Mouse (Mus musculus): ENCODE results near the gene Mapk12. TPM values are rescaled to one million over a fixed set of nuclear protein-coding genes. Genes with fewer than 3 reads are reported as not detected.

The Mapk12 gene
- polyA plus RNA-seq, 1 experiment from 2014 or later: 16.7 TPM

DNA sequence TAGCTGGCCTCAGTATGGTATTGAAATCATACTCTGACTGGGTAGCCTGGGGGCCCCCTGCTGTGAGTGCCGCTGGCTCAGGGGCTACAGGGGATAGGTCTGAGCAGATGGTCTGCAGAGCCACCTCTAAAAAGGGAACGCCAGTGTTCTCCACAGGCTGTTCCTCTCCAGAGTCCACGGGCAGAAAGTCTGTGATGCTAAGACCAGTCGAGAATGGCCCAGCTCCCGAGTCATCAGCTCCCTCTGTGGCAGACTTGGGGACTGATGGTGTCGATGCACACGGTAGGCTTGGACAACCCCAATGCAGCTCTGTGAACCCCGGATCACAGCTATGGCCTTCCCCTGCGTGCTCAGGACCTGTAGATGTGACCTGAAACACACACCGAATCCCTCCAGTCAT is 36.6 kb downstream of the Mapk12 start:
- no peak overlapping the region for H3K27ac ChIP-seq
- H3K4me1 ChIP-seq: no peaks in the 10 kb centered on the region
- WGBS: 88% methylated on average over 10 of the region's 10 CpGs
- H3K9ac ChIP-seq: no peak overlapping the region
- H3K27me3 ChIP-seq: no peaks in the 10 kb centered on the region
- H3K9me3 ChIP-seq: no peaks in the 10 kb centered on the region
- no peak for ATAC-seq (ENCODE audit: low FRiP score)
- peaks cover 98% of the 10 kb centered on the region for H3K36me3 ChIP-seq (replicated peaks)
- H3K4me2 ChIP-seq: no peak overlapping the region
- H3K4me3 ChIP-seq (replicated peaks): no peak overlapping the region

DNA sequence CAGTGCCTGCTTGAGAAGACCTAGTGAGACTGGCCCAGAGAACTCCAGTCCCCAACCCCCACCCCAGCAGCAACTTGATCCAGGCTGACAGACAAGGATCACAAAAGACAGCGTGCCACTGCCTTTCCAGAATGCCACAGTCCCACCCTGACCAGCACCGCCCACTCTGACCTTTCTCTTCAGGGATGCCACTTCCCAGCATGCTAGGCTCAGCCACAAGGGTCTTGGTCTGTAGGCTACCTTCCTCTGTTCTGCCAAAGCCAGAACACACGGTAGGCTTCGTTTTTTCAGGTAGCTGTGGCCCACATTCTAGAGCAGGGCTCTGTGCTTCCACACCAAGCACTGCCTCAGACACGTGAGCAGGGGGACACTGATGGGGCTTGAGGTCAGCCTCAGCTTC is 37.9 kb downstream of the Mapk12 start:
- Histone ChIP-seq H3K4me3 (replicated peaks) (no peak overlapping the region), H3K9ac (no peak overlapping the region), H3K27me3 (no peaks in the 10 kb centered on the region), H3K9me3 (no peaks in the 10 kb centered on the region), H3K4me2 (no peak overlapping the region), H3K4me1 (no peaks in the 10 kb centered on the region), H3K27ac (0 out of 2 replicates have a peak overlapping the region, but pooled peaks have one; percentile 8), H3K36me3 (replicated peaks) (peaks cover 98% of the 10 kb centered on the region)
- no peak for ATAC-seq (ENCODE audit: low FRiP score)
- WGBS: 65% methylated on average over 5 of the region's 5 CpGs

GRCm38 (mm10) chr15:89100823-89101222 is 39.7 kb downstream of the Mapk12 start:
- 94% methylated on average over 12 of the region's 12 CpGs for WGBS
- no peak overlapping the region for H3K4me3 ChIP-seq (replicated peaks)
- H3K27me3 ChIP-seq: no peaks in the 10 kb centered on the region
- ATAC-seq (ENCODE audit: low FRiP score): no peak
- H3K9me3 ChIP-seq: no peaks in the 10 kb centered on the region
- no peak overlapping the region for H3K9ac ChIP-seq
- no peaks in the 10 kb centered on the region for H3K4me1 ChIP-seq
- no peak overlapping the region for H3K4me2 ChIP-seq
- no peak overlapping the region for H3K27ac ChIP-seq
- peaks cover 98% of the 10 kb centered on the region for H3K36me3 ChIP-seq (replicated peaks)

GRCm38 (mm10) chr15:89098616-89099015 is 41.9 kb downstream of the Mapk12 start:
- no peak for ATAC-seq (ENCODE audit: low FRiP score)
- Histone ChIP-seq H3K27me3 (no peaks in the 10 kb centered on the region), H3K9me3 (no peaks in the 10 kb centered on the region), H3K4me2 (no peak overlapping the region), H3K36me3 (replicated peaks) (peaks cover 99% of the 10 kb centered on the region), H3K4me1 (no peaks in the 10 kb centered on the region), H3K4me3 (replicated peaks) (no peak overlapping the region), H3K27ac (no peak overlapping the region), H3K9ac (no peak overlapping the region)
- 90% methylated on average over 7 of the region's 7 CpGs for WGBS

GRCm38 (mm10) chr15:89097450-89097849 is 43.1 kb downstream of the Mapk12 start:
- Histone ChIP-seq H3K4me2 (no peak overlapping the region), H3K9me3 (no peaks in the 10 kb centered on the region), H3K4me3 (replicated peaks) (no peak overlapping the region), H3K9ac (no peak overlapping the region), H3K27me3 (no peaks in the 10 kb centered on the region), H3K4me1 (no peaks in the 10 kb centered on the region), H3K27ac (no peak overlapping the region), H3K36me3 (replicated peaks) (peaks cover 99% of the 10 kb centered on the region)
- ATAC-seq (ENCODE audit: low FRiP score): no peak
- WGBS: 87% methylated on average over 5 of the region's 5 CpGs

DNA sequence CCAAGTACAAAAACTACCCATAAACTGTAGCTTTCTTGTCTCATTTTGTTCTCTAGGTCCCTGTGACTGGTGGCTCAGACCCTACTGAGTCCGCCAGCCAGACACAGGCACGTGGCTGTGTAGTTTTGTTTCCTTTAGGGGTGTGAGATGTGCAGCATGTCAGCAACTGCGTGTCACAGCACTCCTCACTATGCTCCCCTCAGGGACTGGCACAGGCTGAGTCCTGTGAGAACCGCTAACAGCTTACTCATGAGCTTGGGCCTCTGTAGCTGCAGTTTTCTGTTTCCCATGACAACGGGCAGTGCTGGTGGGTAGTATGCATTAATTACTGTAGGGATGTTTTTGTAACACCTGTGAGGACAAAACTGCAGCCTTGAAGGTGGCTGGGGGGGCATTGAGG is 48.3 kb downstream of the Mapk12 start:
- Histone ChIP-seq H3K27me3 (no peaks in the 10 kb centered on the region), H3K4me3 (replicated peaks) (no peak overlapping the region), H3K9me3 (no peaks in the 10 kb centered on the region), H3K4me2 (no peak overlapping the region), H3K36me3 (replicated peaks) (peaks cover 48% of the 10 kb centered on the region), H3K9ac (no peak overlapping the region), H3K4me1 (peaks cover 23% of the 10 kb centered on the region), H3K27ac (no peak overlapping the region)
- ATAC-seq (ENCODE audit: low FRiP score): no peak
- WGBS: 83% methylated on average over 5 of the region's 5 CpGs

- WGBS: 94% methylated on average over 4 of the region's 4 CpGs
- H3K4me1 ChIP-seq: peaks cover 23% of the 10 kb centered on the region
- no peaks in the 10 kb centered on the region for H3K27me3 ChIP-seq
- H3K36me3 ChIP-seq (replicated peaks): peaks cover 46% of the 10 kb centered on the region
- H3K9ac ChIP-seq: no peak overlapping the region
- peak overlapping the region; percentile 87; the same call in 1 of the 2 replicates for H3K4me3 ChIP-seq (replicated peaks)
- ATAC-seq (ENCODE audit: low FRiP score): no peak
- H3K9me3 ChIP-seq: no peaks in the 10 kb centered on the region
- no peak overlapping the region for H3K27ac ChIP-seq
- peak overlapping the region; percentile 93; the same call in 1 of the 2 replicates for H3K4me2 ChIP-seq
These were observed 49.8 kb downstream of the Mapk12 start for GRCm38 (mm10) chr15:89090662-89091061.

DNA sequence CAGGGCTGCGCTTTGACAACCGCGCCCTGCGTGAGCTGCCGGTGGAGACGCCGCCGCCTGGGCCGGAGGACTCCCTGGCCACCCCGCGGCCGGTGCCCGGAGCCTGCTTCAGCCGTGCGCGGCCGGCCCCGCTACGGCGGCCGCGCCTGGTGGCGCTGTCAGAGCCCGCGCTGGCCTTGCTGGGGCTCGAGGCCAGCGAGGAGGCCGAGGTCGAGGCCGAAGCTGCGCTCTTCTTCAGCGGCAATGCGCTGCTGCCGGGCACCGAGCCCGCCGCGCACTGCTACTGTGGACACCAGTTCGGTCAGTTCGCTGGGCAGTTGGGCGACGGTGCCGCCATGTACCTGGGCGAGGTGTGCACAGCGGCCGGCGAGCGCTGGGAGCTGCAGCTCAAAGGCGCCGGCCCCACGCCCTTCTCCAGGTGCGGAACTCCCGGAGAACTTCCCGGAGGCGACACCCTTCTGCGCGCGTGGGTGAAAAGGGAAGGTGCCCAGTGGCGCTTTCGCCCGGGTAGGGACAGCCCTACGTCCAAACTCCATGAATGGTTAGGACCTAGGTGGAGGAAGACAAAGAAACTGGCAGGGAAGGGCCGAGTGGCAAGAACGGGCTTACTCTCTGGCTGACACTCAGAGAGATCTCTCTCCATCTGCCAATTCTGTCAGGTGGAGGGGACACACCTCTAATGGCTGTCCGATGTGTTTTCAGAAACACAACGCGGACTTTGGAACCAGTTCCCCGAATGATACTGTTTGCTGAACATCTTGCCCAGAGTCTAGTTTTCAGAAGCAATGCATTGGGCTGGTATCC is 51.1 kb downstream of the Mapk12 start:
- H3K9ac ChIP-seq: peak overlapping the region; percentile 90
- H3K27ac ChIP-seq: peak overlapping the region; percentile 70
- H3K36me3 ChIP-seq (replicated peaks): peaks cover 46% of the 10 kb centered on the region
- H3K4me1 ChIP-seq: peaks cover 23% of the 10 kb centered on the region
- WGBS: 3% methylated on average over 64 of the region's 68 CpGs
- ATAC-seq (ENCODE audit: low FRiP score): peak; percentile 63
- peak overlapping the region; percentile 93 for H3K4me2 ChIP-seq
- no peaks in the 10 kb centered on the region for H3K27me3 ChIP-seq
- H3K9me3 ChIP-seq: no peaks in the 10 kb centered on the region
- peak overlapping the region; percentile 87 for H3K4me3 ChIP-seq (replicated peaks)

DNA sequence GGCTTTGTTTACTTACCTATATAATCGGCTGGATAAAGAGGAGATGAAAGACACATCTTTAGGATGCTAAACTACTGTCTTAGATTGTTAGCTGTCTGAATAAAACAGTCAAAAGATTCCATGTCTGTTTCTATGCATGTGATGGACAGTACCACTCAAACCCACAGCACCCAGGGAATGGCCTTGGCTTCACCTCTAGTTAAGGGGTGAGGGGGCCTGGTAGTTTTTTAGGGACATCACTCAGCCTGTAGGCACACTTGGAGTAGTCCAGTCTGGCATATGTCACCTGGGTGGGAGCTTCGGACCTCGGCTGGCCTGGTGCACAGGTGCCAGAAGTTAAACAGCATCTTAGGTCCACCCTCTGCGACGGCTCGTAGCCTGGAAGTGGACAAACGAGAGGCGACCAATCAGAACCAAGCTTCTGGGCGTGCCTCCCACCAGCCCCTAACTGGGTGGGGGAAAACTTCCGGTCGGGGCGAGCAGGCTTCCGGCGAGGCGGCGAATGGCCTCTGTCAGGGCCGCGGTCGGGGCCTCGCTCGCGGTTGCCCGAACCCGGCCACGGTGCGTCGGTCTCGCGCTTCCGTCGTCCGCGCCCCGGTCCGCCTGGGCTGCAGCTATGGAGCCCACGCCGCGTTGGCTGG is 51.8 kb downstream of the Mapk12 start, which contains the start of gene Selenoo:
Gene Selenoo, plus strand, starts transcription at position 478 of the 641 bp plus-strand sequence.
- peaks cover 23% of the 10 kb centered on the region for H3K4me1 ChIP-seq
- ATAC-seq (ENCODE audit: low FRiP score): peak; percentile 96
- H3K36me3 ChIP-seq (replicated peaks): peaks cover 46% of the 10 kb centered on the region
- 2% methylated on average over 37 of the region's 38 CpGs for WGBS
- peak within 1 kb of the TSS; percentile 93 for H3K4me2 ChIP-seq
- no peaks in the 10 kb centered on the region for H3K27me3 ChIP-seq
- H3K9me3 ChIP-seq: no peaks in the 10 kb centered on the region
- peak within 1 kb of the TSS; percentile 87 for H3K4me3 ChIP-seq (replicated peaks)
- peak within 1 kb of the TSS; percentile 70 for H3K27ac ChIP-seq
- peak within 1 kb of the TSS; percentile 90 for H3K9ac ChIP-seq

- Histone ChIP-seq H3K4me2 (no peak overlapping the region), H3K9ac (no peak overlapping the region), H3K4me1 (peaks cover 12% of the 10 kb centered on the region), H3K27ac (no peak overlapping the region), H3K9me3 (no peaks in the 10 kb centered on the region), H3K36me3 (replicated peaks) (peaks cover 60% of the 10 kb centered on the region), H3K4me3 (replicated peaks) (no peak overlapping the region), H3K27me3 (no peaks in the 10 kb centered on the region)
- WGBS: 90% methylated on average over 2 of the region's 2 CpGs
- ATAC-seq (ENCODE audit: low FRiP score): no peak
These were observed 55.7 kb downstream of the Mapk12 start for GRCm38 (mm10) chr15:89084826-89085225.

- no peak for ATAC-seq (ENCODE audit: low FRiP score)
- H3K36me3 ChIP-seq (replicated peaks): peaks cover 60% of the 10 kb centered on the region
- WGBS: 100% methylated on average over 1 of the region's 1 CpGs
These were observed 56.6 kb downstream of the Mapk12 start for GRCm38 (mm10) chr15:89083906-89084305.

More at GRCm38 (mm10) chr15:89083906-89084305, 56.6 kb downstream of the Mapk12 start:
- H3K27me3 ChIP-seq: no peaks in the 10 kb centered on the region
- no peak overlapping the region for H3K9ac ChIP-seq
- H3K9me3 ChIP-seq: no peaks in the 10 kb centered on the region
- H3K4me3 ChIP-seq (replicated peaks): no peak overlapping the region
- no peak overlapping the region for H3K4me2 ChIP-seq
- peaks cover 8% of the 10 kb centered on the region for H3K4me1 ChIP-seq
- no peak overlapping the region for H3K27ac ChIP-seq

Measured in forebrain, embryonic 12.5 days (tissue).